Mouse (Mus musculus) CD4-positive, CD25-positive, alpha-beta regulatory T cell (primary cell): ENCODE results near the gene Sema5a. TPM values are rescaled to one million over a fixed set of nuclear protein-coding genes. Genes with fewer than 3 reads are reported as not detected.

ENCODE experiments used
- polyA plus RNA-seq: library from polyadenylated mRNA; unstranded; fragments of 100-300 nt; shearing (Covaris generic); gene quantifications from one replicate; pipeline ENCODE4 v1.2.1, GENCODE M21; 2017

Sema5a gene
- polyA plus RNA-seq: 0.07 TPM

GRCm38 (mm10) chr15:32244344-32244955, at the start of gene Sema5a:
Sema5a (plus strand) TSS chr15:32244810.

Other genes starting within 250 kb of the Sema5a start
- gene Tas2r119, start 67.5 kb upstream of the Sema5a start, polyA plus RNA-seq: not detected